Mouse (Mus musculus): Measurements from ENCODE around the gene Dgkz. TPM values are rescaled to one million over a fixed set of nuclear protein-coding genes. Genes with fewer than 3 reads are reported as not detected.
A peak's percentile ranks its signal among the peaks of the same experiment; 100 is the strongest.

Gene Dgkz
- polyA plus RNA-seq, 1 experiment, result 1,103 TPM

DNA sequence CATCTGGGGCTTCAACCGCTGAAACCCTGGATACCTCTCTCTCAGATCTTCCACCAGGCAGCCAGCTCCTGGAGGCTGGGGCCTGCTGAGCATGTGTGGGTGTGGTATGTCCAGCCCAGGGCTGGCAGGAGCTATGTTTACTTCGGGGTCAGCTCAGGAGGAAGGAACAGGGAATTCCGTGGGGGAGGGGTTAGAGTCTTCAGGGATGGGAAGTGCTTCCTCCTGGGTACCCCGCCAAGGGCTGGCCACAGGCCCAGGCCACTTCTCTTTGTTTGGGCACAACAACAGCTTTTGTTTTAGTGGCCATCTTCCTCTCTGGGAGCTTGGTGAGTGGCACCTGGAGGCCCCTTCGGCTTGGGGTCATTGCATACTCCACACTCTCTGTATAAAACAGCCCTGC lies 21.8 kb downstream of the Dgkz start:
- H3K27ac ChIP-seq (ENCODE audit: control insufficient read depth, insufficient read depth, low read length), result no peak overlapping the region
- TF ChIP-seq CTCF (IDR thresholded peaks at IDR 0.05; ENCODE audit: borderline replicate concordance, control insufficient read depth, extremely low read depth, insufficient read depth, low read length, poor library complexity) (no peak), POLR2A (IDR thresholded peaks at IDR 0.05; ENCODE audit: control insufficient read depth, extremely low read depth, insufficient read depth, low read length, poor library complexity) (no peak)
- peaks cover 57% of the 10 kb centered on the region for H3K4me1 ChIP-seq (replicated peaks; ENCODE audit: control insufficient read depth, insufficient read depth, low read length)
- no peak for DNase-seq
- no peaks in the 10 kb centered on the region for H3K36me3 ChIP-seq (ENCODE audit: control insufficient read depth, insufficient read depth, low read length)
- H3K4me3 ChIP-seq (ENCODE audit: control insufficient read depth, insufficient read depth, low read length), result no peak overlapping the region
- WGBS, result 80% methylated on average over 5 of the region's 5 CpGs
- H3K27me3 ChIP-seq (ENCODE audit: control insufficient read depth, insufficient read depth, low read length), result no peaks in the 10 kb centered on the region

DNA sequence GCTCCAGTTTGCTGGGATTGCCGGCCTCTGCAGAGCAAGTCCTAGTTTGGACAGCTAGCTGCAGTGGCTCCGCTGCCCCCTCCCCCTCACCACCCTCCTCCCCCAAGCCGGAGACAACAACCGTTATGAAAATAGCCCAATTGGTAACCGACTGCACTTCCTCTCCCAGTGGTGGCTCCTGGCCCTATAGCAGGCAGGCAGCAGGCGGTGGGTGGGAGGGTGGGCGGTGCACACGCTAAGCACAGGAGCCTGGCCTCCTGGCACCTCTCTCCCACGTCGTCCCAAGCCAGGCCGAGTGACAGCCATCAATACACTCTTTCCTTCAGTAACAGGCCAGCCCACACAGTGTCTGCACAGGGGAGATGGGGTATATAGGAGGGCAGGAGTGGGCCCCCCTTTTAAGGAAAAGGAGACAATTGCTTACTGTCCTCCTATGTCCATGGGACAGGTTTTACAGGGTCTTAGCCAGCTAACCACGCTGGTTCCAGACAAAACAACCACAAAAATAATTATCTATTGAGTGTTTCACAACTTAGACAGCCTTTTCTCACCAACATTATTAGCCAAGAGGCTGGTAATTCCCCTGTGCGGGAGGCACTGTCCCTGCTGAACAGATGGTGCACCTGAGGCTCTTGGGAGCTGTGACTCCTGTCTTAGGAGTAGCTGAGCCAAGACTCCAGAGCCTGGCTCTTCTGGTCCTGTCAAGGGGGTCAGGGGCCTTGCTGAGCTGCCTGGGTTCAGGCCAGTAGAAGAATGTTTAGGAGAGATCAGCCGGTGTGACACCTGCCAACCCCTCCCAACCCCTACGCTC lies 25.2 kb downstream of the Dgkz start:
- Histone ChIP-seq H3K36me3 (ENCODE audit: control insufficient read depth, insufficient read depth, low read length) (peaks cover under 1% of the 10 kb centered on the region; the same call in 1 of the 2 replicates), H3K27ac (ENCODE audit: control insufficient read depth, insufficient read depth, low read length) (peak overlapping the region; percentile 75), H3K4me3 (ENCODE audit: control insufficient read depth, insufficient read depth, low read length) (peak overlapping the region; percentile 55), H3K4me1 (replicated peaks; ENCODE audit: control insufficient read depth, insufficient read depth, low read length) (peaks cover 59% of the 10 kb centered on the region), H3K27me3 (ENCODE audit: control insufficient read depth, insufficient read depth, low read length) (no peaks in the 10 kb centered on the region)
- 12% methylated on average over 15 of the region's 15 CpGs for WGBS
- DNase-seq, result peak; percentile 65
- TF ChIP-seq POLR2A (IDR thresholded peaks at IDR 0.05; ENCODE audit: control insufficient read depth, extremely low read depth, insufficient read depth, low read length, poor library complexity) (peak; percentile 45; the same call in 1 of the 2 replicates), CTCF (IDR thresholded peaks at IDR 0.05; ENCODE audit: borderline replicate concordance, control insufficient read depth, extremely low read depth, insufficient read depth, low read length, poor library complexity) (no peak; the same call in 1 of the 2 replicates)

DNA sequence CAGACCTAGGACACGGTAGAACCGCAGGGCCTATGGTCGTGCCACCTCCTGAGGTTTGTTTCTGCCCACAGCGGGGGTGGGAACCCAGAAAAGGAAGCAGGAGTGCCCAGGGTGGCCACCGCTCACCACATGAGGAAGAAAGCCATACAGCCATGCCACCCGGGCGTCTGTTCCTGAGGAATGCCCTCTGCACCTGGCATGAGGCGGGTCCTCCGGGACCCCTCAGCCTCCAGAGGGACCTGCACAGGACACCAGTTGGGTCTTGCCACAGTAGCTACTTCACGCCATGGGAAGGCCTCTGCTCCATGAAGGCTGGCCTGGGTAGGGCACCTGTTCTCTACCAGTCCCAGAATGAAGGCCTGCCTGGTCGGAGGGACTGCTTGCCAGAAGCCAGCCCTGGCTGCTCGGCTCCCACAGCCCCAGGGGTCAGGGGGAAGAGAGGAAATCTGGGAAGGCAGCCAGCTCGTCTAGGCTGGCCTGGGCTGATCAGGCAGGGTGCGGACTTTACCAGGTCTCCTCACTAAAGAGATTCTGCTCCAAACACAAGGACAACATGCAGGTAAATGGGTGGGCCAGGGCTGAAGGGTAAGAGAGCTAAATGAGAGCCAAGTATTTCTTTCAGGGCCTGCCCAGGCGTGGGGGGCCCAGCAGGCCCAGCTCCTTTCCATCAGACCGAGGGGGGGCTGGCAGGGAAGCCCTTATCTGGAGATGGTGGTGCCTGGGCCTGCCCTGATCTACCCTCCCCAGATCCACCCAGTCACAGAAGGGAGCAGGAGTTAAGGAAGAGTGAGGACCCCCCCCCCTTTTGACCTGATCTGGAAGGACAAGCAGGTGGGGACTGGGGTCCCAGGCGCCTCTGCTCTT lies 26.0 kb downstream of the Dgkz start:
- Histone ChIP-seq H3K4me1 (replicated peaks; ENCODE audit: control insufficient read depth, insufficient read depth, low read length) (peaks cover 61% of the 10 kb centered on the region), H3K27ac (ENCODE audit: control insufficient read depth, insufficient read depth, low read length) (peak overlapping the region; percentile 75), H3K4me3 (ENCODE audit: control insufficient read depth, insufficient read depth, low read length) (peak overlapping the region; percentile 55), H3K27me3 (ENCODE audit: control insufficient read depth, insufficient read depth, low read length) (no peaks in the 10 kb centered on the region), H3K36me3 (ENCODE audit: control insufficient read depth, insufficient read depth, low read length) (peaks cover 4% of the 10 kb centered on the region; the same call in 1 of the 2 replicates)
- TF ChIP-seq CTCF (IDR thresholded peaks at IDR 0.05; ENCODE audit: borderline replicate concordance, control insufficient read depth, extremely low read depth, insufficient read depth, low read length, poor library complexity) (no peak; the same call in 1 of the 2 replicates), POLR2A (IDR thresholded peaks at IDR 0.05; ENCODE audit: control insufficient read depth, extremely low read depth, insufficient read depth, low read length, poor library complexity) (no peak)
- peak; percentile 58 for DNase-seq
- 6% methylated on average over 17 of the region's 17 CpGs for WGBS

DNA sequence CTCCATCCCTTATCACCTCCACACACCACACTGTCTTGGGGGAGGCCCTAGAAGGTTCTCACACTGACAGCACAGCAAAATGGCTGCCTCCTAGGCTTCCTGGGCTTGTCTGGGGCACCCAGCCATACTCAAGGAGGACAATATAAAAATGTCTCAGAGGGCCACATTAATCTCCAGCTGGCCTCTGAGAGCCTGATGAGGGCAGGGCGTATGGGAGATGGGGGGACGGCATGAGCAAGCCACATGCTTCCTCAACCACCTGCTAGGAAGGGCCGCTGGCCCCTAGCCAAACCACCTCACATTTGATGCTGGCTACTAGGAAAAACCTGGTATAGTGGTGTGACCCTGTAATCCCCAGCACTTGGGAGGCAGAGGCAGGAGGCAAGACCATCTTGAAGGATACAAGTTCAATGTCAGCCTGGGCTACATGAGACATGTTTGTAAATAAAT lies 26.8 kb downstream of the Dgkz start:
- Histone ChIP-seq H3K27me3 (ENCODE audit: control insufficient read depth, insufficient read depth, low read length) (no peaks in the 10 kb centered on the region), H3K4me3 (ENCODE audit: control insufficient read depth, insufficient read depth, low read length) (peak overlapping the region; percentile 55), H3K4me1 (replicated peaks; ENCODE audit: control insufficient read depth, insufficient read depth, low read length) (peaks cover 62% of the 10 kb centered on the region), H3K36me3 (ENCODE audit: control insufficient read depth, insufficient read depth, low read length) (peaks cover 5% of the 10 kb centered on the region), H3K27ac (ENCODE audit: control insufficient read depth, insufficient read depth, low read length) (peak overlapping the region; percentile 75)
- DNase-seq, result no peak
- no peak for TF ChIP-seq POLR2A (IDR thresholded peaks at IDR 0.05; ENCODE audit: control insufficient read depth, extremely low read depth, insufficient read depth, low read length, poor library complexity)
- no peak for TF ChIP-seq CTCF (IDR thresholded peaks at IDR 0.05; ENCODE audit: borderline replicate concordance, control insufficient read depth, extremely low read depth, insufficient read depth, low read length, poor library complexity)
- WGBS, result 5% methylated on average over 3 of the region's 3 CpGs

DNA sequence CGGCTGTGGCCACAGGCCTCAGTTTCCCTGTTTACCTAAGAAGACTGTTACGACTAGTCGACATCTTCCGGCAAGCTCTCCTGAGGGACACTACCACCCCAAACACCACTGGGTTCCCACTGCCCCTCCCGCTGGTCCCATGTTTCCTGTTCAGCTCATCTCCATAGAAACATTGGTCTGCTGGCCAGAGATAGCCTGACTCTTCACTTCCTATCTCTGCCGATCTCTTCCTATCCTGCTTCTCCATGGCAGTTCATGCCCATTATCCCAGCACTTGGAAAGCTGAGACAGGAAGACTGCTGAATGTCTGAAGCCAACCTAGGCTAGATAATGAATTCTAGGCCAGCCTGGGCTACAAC lies 27.5 kb downstream of the Dgkz start:
- H3K27me3 ChIP-seq (ENCODE audit: control insufficient read depth, insufficient read depth, low read length), result no peaks in the 10 kb centered on the region
- TF ChIP-seq CTCF (IDR thresholded peaks at IDR 0.05; ENCODE audit: borderline replicate concordance, control insufficient read depth, extremely low read depth, insufficient read depth, low read length, poor library complexity) (no peak), POLR2A (IDR thresholded peaks at IDR 0.05; ENCODE audit: control insufficient read depth, extremely low read depth, insufficient read depth, low read length, poor library complexity) (no peak)
- H3K4me1 ChIP-seq (replicated peaks; ENCODE audit: control insufficient read depth, insufficient read depth, low read length), result peaks cover 59% of the 10 kb centered on the region
- peak; percentile 33 for DNase-seq
- H3K27ac ChIP-seq (ENCODE audit: control insufficient read depth, insufficient read depth, low read length), result peak overlapping the region; percentile 21; the same call in 1 of the 2 replicates
- peak overlapping the region; percentile 50 for H3K4me3 ChIP-seq (ENCODE audit: control insufficient read depth, insufficient read depth, low read length)
- WGBS, result 11% methylated on average over 6 of the region's 6 CpGs
- H3K36me3 ChIP-seq (ENCODE audit: control insufficient read depth, insufficient read depth, low read length), result peaks cover 12% of the 10 kb centered on the region
